Mouse (Mus musculus) E14TG2a.4 (cell line): ENCODE results near the gene Aco1.

Source experiments
- H3K27me3 ChIP-seq: 2 replicates; pipeline ENCODE4 v1.6.1; 2014; ENCODE audit warnings: low read length, control low read depth; ENCODE audit not compliant: insufficient read depth
- H3K36me3 ChIP-seq: 2 replicates; pipeline ENCODE4 v1.6.1; 2014; ENCODE audit warnings: low read length, control low read depth; ENCODE audit not compliant: insufficient read depth
- H3K4me1 ChIP-seq: replicated peaks from 2 replicates; pipeline ENCODE4 v1.6.1; 2014; ENCODE audit warnings: low read depth, low read length, control low read depth
- H3K4me3 ChIP-seq: replicated peaks from 2 replicates; pipeline ENCODE4 v1.5.1; 2014; ENCODE audit warnings: mild to moderate bottlenecking, low read length
- H3K9me3 ChIP-seq: 2 replicates; pipeline ENCODE4 v1.6.1; 2014; ENCODE audit warnings: low read length, control low read depth
- CTCF ChIP-seq: conservative IDR thresholded peaks from 2 replicates; pipeline ENCODE4 v1.5.1; 2014; ENCODE audit warnings: low read length
- NANOG ChIP-seq: IDR thresholded peaks from 2 replicates; pipeline ENCODE4 v1.6.1; 2014; ENCODE audit warnings: borderline replicate concordance, low read length, mixed read lengths
- POU5F1 ChIP-seq: IDR thresholded peaks from 2 replicates; pipeline ENCODE4 v1.6.1; 2014; ENCODE audit warnings: low read length, borderline replicate concordance

Aco1 gene

DNA sequence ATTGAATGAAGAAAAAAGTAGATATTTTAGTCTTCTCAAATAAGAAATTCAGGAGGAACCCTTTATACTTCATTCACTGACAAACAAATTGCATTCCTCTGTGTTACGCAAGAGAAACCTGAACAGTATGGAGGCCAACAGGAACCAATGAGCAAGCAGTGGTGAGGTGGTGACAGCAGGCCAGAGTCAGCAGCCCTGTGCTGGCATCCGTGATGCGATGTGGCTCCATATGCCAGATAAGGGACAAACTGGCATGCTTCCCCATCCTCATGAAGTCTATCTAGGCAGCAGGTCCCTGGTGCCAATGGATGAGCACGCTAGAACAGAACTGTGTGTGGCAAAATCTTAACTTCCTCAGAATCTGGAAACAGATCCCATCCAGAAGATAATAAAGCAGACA is 6.4 kb upstream of the Aco1 start:
- H3K9me3 ChIP-seq: no peaks in the 10 kb centered on the region

DNA sequence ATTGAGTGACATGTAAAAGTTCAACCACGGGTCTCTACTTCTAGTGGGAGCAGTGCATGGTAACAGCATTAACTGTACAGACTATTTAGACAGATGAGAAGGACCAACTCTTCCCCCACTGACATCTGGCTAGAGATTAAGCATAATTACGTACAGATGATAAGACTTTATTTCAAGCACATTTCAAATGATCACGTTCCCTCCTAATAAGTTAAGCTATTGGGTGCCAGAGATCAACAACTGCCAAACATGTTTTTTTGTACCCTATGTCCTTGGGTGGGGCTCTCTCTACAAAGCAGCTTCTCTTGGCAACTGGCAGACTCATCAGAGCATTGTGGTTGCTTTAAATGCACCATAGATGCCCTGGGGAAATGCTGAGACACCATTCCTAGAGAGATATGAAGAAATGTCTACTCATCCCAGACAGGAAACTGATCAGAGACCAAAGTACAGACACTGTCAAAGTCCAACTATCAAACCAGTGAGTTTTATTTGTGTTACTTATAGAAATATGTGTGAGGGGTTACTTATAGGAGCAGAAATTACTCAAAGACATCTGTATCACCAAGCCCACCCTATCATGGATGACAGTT is 3.1 kb upstream of the Aco1 start:
- peaks cover 21% of the 10 kb centered on the region for H3K4me1 ChIP-seq
- no peak overlapping the region for H3K4me3 ChIP-seq
- H3K9me3 ChIP-seq: no peaks in the 10 kb centered on the region
- no peak for TF ChIP-seq POU5F1
- TF ChIP-seq NANOG: no peak
- no peak for TF ChIP-seq CTCF
- peaks cover 4% of the 10 kb centered on the region; the same call in 1 of the 2 replicates for H3K27me3 ChIP-seq
- no peaks in the 10 kb centered on the region for H3K36me3 ChIP-seq

More for the DNA sequence above, 6.4 kb upstream of the Aco1 start:
- H3K27me3 ChIP-seq: no peaks in the 10 kb centered on the region
- TF ChIP-seq POU5F1 (no peak), NANOG (no peak), CTCF (no peak)
- H3K4me3 ChIP-seq: no peak overlapping the region
- no peaks in the 10 kb centered on the region; the same call in 1 of the 2 replicates for H3K4me1 ChIP-seq
- H3K36me3 ChIP-seq: no peaks in the 10 kb centered on the region

DNA sequence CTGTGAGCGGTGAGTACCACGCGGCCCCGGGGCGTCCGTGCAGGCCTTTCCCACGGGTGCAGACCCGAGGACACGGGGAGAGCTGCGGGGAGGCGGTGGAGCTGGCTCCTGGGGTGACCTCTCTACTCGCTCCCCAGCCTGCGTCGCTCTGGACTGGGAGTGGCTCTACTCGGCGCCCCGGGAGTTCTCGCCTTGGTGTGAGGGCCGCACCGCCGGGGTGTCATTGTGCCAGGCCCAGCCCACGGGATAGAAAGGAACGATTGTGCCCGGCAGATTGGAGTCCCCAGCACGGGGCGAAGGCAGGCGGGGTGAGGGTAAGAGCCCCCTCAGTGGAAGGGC is 621 bp downstream of the Aco1 start:
- TF ChIP-seq POU5F1 (no peak), CTCF (no peak), NANOG (no peak)
- 0 out of 2 replicates have a peak, but pooled peaks cover 4% of the 10 kb centered on the region for H3K36me3 ChIP-seq
- H3K27me3 ChIP-seq: peaks cover 4% of the 10 kb centered on the region; the same call in 1 of the 2 replicates
- peak overlapping the region; percentile 94 for H3K4me3 ChIP-seq
- H3K4me1 ChIP-seq: peaks cover 24% of the 10 kb centered on the region
- no peaks in the 10 kb centered on the region for H3K9me3 ChIP-seq

DNA sequence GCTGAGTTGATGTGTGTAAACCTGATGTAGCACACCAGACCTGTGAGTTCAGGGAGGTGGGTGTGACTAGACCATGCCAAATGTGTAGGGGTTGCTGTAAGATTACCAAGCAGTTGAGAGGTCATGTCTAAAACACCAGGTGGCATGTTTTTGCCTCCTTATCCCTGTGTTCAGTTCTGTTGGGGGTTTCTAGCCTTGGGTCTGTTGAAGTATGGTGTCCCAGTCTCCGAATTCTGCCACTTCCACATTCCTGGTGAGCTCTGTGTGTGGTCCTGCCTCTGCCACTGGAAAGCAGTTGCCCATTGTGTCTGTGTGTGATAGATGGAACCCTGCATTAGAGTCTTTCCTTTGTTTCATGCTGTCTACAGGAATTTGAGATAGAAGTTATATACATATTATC is 1.7 kb downstream of the Aco1 start:
- peaks cover 24% of the 10 kb centered on the region for H3K4me1 ChIP-seq
- H3K27me3 ChIP-seq: peaks cover 4% of the 10 kb centered on the region; the same call in 1 of the 2 replicates
- 0 out of 2 replicates have a peak, but pooled peaks cover 4% of the 10 kb centered on the region for H3K36me3 ChIP-seq
- 0 out of 2 replicates have a peak overlapping the region, but pooled peaks have one; percentile 94 for H3K4me3 ChIP-seq
- TF ChIP-seq POU5F1 (no peak), NANOG (no peak), CTCF (no peak)
- no peaks in the 10 kb centered on the region for H3K9me3 ChIP-seq

DNA sequence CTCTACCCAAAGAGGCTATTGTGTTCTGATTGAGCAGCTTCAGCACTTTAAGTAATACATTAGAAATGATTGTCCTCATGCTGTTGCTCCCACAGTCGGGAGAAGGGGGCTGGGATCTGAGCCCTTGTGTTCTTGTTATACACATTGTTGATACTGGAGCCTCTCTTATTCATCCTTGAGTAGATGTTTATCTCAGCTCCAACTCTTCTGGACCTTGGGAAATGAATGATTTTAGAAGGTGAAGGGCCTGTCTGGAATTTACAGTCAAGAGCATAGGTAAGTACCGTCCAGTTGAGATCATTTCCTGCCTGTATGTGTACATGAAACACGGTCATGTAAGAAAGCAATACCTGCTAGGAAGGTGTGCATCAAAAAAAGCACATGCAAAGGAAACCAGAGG is 2.1 kb downstream of the Aco1 start:
- TF ChIP-seq CTCF: no peak
- TF ChIP-seq POU5F1: no peak
- no peak for TF ChIP-seq NANOG

DNA sequence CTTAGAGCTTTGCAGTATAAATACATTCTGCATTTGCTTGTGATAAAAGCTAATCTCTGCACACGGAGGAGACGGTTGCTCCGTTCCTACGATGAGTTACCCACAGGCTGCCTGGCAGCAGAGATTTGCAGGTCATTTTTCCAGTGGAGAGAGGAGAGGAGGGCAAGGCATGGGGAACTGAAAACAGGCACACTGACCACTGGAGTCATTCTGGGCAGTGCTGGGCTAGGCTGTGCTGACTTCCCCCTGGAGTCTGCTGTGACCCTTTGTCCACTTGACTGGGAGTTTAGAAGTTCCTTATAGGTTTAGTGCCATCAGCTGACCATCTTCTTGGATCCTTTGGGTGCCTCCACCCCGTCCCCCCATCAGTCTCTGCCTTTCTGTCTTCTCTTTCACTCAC is 5.4 kb downstream of the Aco1 start:
- no peaks in the 10 kb centered on the region for H3K9me3 ChIP-seq
- TF ChIP-seq POU5F1 (no peak), NANOG (no peak), CTCF (no peak)
- 0 out of 2 replicates have a peak, but pooled peaks cover 4% of the 10 kb centered on the region for H3K36me3 ChIP-seq
- H3K4me3 ChIP-seq: no peak overlapping the region
- peaks cover 4% of the 10 kb centered on the region; the same call in 1 of the 2 replicates for H3K27me3 ChIP-seq
- peaks cover 15% of the 10 kb centered on the region for H3K4me1 ChIP-seq

More for the DNA sequence above, 2.1 kb downstream of the Aco1 start:
- H3K9me3 ChIP-seq: no peaks in the 10 kb centered on the region
- peaks cover 24% of the 10 kb centered on the region for H3K4me1 ChIP-seq
- H3K27me3 ChIP-seq: peaks cover 4% of the 10 kb centered on the region; the same call in 1 of the 2 replicates
- H3K4me3 ChIP-seq: no peak overlapping the region
- H3K36me3 ChIP-seq: 0 out of 2 replicates have a peak, but pooled peaks cover 4% of the 10 kb centered on the region

DNA sequence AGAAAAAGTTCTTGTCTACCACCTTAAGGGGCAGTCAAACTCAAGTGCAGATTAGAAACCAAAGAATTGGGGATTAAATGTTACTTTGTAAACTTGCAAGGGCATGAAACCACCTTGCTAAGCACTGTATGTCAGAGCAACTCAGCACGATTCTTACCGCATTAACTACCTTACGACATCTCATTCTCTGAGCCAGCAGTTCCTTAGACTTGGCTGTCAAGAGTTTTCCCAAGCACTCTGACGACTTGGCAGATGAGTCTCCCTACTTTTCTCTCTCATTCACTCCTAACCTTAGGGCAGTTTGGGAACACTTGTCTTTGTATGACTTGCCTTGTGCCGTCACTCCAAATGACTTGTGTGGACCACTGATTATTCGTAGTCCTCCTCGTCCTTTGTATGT is 7.2 kb downstream of the Aco1 start:
- no peak overlapping the region for H3K4me3 ChIP-seq
- H3K9me3 ChIP-seq: no peaks in the 10 kb centered on the region
- no peaks in the 10 kb centered on the region for H3K27me3 ChIP-seq
- H3K4me1 ChIP-seq: peaks cover under 1% of the 10 kb centered on the region; the same call in 1 of the 2 replicates
- H3K36me3 ChIP-seq: 0 out of 2 replicates have a peak, but pooled peaks cover 4% of the 10 kb centered on the region
- no peak for TF ChIP-seq POU5F1
- TF ChIP-seq NANOG: no peak
- no peak for TF ChIP-seq CTCF

DNA sequence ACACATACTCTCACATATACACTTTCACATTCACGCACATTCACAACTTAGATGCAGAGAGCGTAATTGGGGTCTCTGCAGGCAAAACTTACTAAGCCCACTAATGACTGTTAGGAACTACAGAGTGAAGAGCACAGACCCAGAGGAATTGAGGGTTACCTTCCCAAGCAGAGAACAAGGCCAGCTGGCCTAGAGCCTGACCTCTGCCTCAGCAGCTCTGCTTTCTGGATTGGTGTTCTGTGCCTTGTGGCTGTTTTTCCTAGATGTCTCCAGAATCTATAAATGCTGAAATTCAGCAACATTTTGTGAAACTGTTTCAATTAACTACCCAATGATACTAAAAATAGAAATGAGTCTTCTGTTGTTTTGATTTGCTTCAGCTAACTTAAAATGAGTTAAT is 9.9 kb downstream of the Aco1 start:
- Histone ChIP-seq H3K27me3 (no peaks in the 10 kb centered on the region), H3K4me3 (no peak overlapping the region), H3K9me3 (no peaks in the 10 kb centered on the region), H3K36me3 (no peaks in the 10 kb centered on the region), H3K4me1 (peaks cover 22% of the 10 kb centered on the region)
- no peak for TF ChIP-seq POU5F1
- TF ChIP-seq NANOG: no peak
- TF ChIP-seq CTCF: no peak
